Mouse (Mus musculus) hindlimb bud, embryonic 11.5 days (tissue): ENCODE data around the gene Taco1.
"Not testable (repeated sequence)": the region's sequence is repeated elsewhere in the genome, so short reads cannot be mapped to it uniquely, and the experiment has no call there.

Source experiments
- DNase-seq: peaks from one replicate; pipeline ENCODE4 v3.0.0-alpha.2; 2012; ENCODE audit warnings: low read depth, low spot score; ENCODE audit errors: extremely low spot score

The Taco1 gene

DNA sequence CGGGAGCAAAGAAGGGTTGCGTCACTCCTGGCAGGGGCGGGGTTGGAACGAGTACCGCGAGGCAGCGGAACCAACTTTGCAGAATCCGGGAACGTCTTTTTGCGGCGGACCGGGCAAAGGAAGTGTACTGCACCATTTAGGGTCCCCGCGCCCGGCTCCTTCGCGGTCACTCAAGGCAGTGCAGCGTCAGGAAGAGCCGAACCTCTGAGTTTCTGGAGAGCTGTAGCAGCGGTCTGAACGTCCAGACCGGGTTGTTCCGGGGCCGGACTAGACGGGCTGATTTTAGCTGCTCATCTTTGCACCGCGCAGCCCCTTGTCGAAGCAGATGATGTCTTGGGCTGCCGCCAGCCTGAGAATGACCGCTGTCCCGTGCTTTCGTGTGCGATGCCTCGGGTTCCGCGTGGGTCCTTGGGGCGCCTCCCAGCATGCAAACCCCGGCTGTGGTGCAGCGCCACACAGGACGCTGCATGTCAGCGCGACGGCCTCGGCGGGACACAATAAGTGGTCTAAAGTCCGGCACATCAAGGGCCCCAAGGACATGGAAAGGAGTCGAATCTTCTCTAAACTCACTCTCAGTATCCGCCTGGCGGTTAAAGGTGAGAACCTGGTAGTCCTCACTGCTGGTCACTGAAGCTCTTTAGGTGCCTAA lies at the start of gene Taco1:
Gene Taco1, plus strand, starts transcription at position 139 of the 649 bp plus-strand sequence.
- DNase-seq, result peak; percentile 83

DNA sequence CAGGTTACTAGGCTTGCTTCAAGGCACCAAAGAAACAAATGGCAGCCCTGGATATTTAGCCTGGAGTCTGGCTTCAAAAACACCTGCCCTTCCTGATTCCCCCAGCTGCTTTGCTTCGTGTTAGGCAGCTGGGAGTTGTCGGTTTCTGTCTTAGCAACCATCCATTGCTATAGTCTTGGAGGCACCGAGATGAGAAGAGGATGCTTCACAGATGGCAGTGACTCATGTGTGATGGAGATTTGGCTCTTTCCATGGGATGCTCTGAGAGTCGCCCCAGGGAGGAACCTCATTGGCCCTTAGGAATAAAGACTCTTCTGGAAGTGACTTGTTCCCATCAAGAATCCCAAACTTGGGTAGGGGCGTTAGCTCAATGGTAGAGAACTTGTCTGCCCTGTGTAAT lies 49.4 kb upstream of the Taco1 start:
- no peak for DNase-seq

- DNase-seq, result no peak
Measured at GRCm38 (mm10) chr11:106020051-106020763, 45.7 kb upstream of the Taco1 start.

- DNase-seq, result no peak
Measured at GRCm38 (mm10) chr11:106025774-106026173, 40.1 kb upstream of the Taco1 start.

DNA sequence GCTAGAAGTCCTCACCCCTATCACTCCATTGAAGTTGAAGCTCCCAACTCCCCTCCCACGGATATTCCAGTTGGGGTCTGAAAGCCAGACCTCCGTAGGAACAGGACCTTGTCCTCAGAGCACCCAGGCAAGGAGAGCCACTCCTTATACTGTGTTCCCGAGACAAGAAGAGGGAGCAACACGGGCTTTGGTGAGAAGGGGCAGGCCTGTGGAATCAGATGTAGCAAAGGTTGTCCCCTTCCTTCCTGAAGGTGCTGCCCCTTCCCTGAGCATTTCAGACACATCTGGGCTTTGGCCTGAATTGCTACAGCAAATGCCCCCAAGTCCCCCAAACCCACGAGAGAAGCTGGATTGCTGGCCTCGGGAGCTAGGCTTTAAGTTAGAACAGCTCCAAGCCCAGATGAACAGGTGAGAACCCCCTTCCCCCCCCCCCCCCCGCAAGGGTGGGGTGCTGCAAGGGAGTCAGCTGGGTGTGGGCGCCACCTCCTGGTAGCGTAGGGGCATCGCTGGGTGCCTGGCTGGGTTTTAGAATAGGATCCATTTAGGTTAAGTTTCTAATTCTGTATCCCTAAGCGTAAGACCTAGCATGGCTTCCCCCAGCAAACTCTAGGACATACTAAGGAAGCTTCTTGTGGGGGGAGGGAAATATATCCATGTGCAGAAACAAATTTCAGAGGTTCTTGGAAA lies 39.3 kb upstream of the Taco1 start:
- no peak for DNase-seq

- no peak for DNase-seq
Measured at GRCm38 (mm10) chr11:106027607-106028006, 38.3 kb upstream of the Taco1 start.

GRCm38 (mm10) chr11:106032074-106032473 lies 33.8 kb upstream of the Taco1 start:
- not testable (repeated sequence) for DNase-seq

- no peak for DNase-seq
Measured at GRCm38 (mm10) chr11:106033491-106033919, 32.4 kb upstream of the Taco1 start.

DNA sequence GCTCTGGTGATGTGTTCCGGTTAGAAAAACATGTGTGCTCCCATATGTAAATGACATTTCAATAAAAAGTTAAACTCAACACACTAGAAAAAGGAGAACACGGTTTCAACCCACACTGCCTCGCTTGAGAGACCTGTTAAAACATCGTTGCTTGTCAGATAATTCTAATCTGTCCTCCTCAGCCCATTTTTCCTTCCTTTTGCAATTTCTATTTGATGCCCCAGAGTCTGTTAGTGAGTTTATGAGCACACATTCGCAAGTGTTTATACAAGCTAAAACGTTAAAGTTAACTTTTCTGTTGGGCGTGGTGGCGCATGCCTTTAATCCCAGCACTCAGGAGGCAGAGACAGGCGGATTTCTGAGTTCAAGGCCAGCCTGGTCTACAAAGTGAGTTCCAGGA lies 30.9 kb upstream of the Taco1 start:
- DNase-seq, result no peak

GRCm38 (mm10) chr11:106036548-106037417 lies 29.1 kb upstream of the Taco1 start, which contains the start of gene Dcaf7:
TSS of gene Dcaf7 (plus strand) at chr11:106036872.
- peak; percentile 98 for DNase-seq

GRCm38 (mm10) chr11:106037418-106037751 lies 28.5 kb upstream of the Taco1 start:
- no peak for DNase-seq

GRCm38 (mm10) chr11:106044349-106044748 lies 21.5 kb upstream of the Taco1 start:
- DNase-seq, result no peak

GRCm38 (mm10) chr11:106045256-106045655 lies 20.6 kb upstream of the Taco1 start:
- no peak for DNase-seq

GRCm38 (mm10) chr11:106045780-106046179 lies 20.1 kb upstream of the Taco1 start:
- no peak for DNase-seq

DNA sequence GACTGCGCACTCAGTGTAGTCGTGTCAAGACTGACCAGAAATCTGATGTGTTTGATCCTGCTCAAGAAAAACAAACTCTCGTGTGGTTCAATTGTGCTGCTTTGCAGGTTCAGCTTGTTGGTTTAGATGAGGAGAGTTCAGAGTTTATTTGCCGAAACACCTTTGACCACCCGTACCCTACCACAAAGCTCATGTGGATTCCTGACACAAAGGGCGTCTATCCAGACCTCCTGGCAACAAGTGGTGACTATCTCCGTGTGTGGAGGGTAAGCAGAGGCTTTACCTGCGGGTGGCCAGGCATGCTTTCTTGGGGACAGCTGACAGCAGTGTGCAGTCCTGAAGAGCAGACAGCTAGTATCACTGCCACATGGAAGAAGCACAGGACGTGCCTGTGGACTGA lies 19.3 kb upstream of the Taco1 start:
- no peak for DNase-seq

DNA sequence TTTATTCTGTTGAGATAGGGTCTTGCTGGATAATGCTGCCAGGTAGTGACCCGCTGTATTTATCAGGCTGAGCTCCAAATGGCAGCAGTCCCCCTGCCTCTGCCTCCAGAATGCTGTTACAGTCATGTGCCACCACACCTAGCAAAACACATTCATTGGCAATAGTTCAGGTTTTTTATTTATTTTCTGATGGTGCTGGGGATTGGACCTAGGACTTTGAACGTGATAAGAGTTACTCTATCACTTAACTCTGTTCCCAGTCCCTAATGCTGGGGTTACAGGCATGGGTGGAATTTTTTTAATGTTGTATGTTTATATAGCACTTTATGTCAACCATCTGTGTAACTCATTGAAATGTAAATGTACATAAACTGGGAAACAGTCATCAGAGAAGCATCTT lies 11.9 kb upstream of the Taco1 start:
- DNase-seq, result no peak

DNA sequence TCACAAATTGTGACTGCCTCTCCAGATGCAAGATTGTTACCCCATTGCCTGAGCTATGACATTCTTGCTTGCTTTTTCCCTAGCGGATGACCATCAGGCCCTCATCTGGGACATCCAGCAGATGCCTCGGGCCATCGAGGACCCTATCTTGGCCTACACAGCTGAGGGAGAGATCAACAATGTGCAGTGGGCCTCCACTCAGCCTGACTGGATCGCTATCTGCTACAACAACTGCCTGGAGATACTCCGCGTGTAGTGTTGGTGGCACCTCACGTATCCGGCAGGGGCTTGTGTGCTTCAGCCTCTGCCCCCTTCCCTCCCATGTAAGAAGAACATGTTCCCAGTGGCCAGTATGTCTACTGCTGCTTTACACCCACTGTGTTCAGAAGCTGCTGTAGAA lies 11.3 kb upstream of the Taco1 start:
- no peak for DNase-seq

DNA sequence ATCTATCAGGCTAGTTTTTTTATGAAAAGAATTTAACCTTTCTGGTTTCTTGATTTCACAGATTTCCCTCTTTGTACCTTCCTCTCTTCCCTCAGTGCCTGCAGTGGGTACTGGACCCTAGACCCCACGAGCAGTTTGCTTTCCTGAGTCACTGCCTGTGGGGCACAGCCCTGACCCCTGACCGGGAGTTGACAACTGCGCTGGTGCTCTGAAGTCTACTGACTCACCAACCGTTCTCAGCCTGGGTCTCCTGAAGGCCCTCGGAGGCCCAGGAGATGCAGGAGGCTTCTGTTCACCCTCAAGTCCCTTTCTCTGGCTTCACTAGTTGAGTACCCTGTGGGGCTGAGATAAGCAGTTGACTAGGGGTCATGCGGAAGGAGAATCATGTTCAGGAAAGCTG lies 10.5 kb upstream of the Taco1 start:
- no peak for DNase-seq

DNA sequence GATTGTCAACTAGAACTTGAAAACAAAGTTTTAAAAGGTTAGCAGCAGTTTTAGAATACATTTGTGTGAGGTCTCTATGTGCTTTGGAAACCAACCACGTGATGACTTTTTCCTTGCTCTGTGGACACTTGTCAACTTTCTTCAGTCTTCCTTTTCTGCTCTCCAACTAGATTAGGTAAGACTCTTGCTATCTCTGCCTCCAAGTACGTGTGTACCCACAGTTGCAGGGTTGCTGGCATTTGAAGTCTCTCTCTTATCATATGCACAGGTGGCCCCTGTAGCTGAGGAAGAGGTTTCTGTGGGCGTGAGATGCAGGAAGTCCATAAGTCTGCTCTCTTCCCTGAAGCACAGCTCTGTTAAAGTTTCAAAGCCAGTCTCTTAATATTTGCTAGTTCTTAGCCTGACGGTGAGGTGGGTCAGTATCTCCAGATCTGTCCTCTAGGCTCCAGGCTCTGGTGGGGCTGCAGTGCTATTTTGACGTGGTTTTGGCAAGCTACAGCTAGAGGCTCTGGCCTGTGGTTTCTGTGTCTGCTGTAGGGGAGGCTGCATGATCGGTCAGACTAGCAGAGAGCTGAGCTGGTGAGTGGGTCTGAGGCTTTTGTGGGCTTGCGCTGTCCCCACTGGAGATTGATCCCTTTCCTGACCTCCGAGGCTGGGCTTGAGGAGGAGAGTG lies 8.9 kb upstream of the Taco1 start:
- DNase-seq, result no peak

GRCm38 (mm10) chr11:106058020-106058419 lies 7.8 kb upstream of the Taco1 start:
- no peak for DNase-seq

DNA sequence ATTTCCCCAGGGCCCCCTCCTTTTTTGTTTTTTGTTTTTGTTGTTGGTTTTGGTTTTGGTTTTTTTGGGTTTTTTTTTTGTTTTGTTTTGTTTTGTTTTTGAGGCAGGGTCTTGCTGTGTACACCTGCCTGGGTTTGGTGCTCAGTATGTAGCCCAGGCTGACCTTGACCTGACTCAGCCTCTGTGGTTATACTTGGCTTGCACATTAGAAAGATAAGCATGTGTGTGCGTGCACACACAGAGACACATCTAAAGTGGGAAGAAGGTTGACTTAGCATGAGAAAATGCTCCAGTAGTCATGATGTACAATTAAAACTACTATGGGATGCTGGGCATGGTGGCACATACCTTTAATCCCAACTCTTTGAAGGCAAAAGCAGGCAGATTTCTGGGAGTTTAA lies 5.3 kb upstream of the Taco1 start:
- DNase-seq, result no peak
